Mouse (Mus musculus): ENCODE results near the gene Ip6k1. TPM values are rescaled to one million over a fixed set of nuclear protein-coding genes. Genes with fewer than 3 reads are reported as not detected.
A peak's percentile ranks its signal among the peaks of the same experiment; 100 is the strongest.

Ip6k1 gene
- 80.6 and 84.4 TPM in 2 replicates for polyA plus RNA-seq (2016; fragmentation: Nextera tagmentation; extraction: Ambion mirVana)

- peaks cover 24% of the 10 kb centered on the region for H3K4me1 ChIP-seq (replicated peaks)
- peak within 1 kb of the TSS; percentile 86 for H3K4me2 ChIP-seq
- 0 out of 2 replicates have a peak, but pooled peaks cover 6% of the 10 kb centered on the region for H3K36me3 ChIP-seq
- WGBS, result under 1% methylated on average over 51 of the region's 51 CpGs
- peak within 1 kb of the TSS; percentile 96 for H3K4me3 ChIP-seq (replicated peaks)
- no peaks in the 10 kb centered on the region for H3K9me3 ChIP-seq
- peak; percentile 98 for ATAC-seq (ENCODE audit: insufficient number of reproducible peaks, insufficient read depth, low FRiP score, low TSS enrichment, low read depth)
- H3K27ac ChIP-seq, result peak within 1 kb of the TSS; percentile 90
- H3K9ac ChIP-seq (replicated peaks), result peak within 1 kb of the TSS; percentile 94
- no peaks in the 10 kb centered on the region for H3K27me3 ChIP-seq
Measured at GRCm38 (mm10) chr9:108001922-108002770, at the start of gene Ip6k1. Gene Ip6k1, plus strand, starts transcription at chr9:108002501.

DNA sequence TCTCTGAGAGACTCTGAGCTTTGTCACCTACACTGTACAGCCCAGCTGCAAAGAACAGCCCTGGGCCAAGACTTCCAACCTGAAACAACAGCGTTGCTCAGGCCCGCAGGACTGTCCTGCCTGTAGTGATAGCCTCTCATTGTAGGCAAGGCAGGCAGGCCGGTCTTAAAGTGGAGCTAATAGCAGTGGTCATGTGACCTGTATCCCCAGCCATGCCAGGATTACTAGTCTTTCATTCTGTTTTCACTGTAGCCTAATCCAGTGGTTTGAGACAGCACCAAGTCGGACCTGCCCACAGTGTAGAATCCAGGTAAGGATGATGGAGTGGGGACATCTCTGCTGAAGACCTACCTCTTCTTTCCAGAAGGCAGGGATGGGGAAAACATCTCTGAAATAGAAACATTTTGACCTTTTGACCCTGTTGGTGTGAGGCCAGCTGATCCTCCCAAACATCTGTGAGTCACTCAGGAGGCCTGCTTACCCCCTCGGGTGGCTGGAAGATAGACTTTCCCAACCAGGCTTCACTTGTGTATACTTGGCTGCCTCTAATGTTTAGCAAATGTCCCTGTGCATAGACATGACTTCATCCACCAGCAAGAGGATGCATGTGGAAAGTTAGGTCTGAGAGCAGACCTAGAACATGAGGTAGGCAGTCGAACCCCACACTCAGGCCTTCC lies 46.5 kb upstream of the Ip6k1 start:
- no peak overlapping the region for H3K9ac ChIP-seq (replicated peaks)
- no peaks in the 10 kb centered on the region for H3K27me3 ChIP-seq
- H3K9me3 ChIP-seq, result no peaks in the 10 kb centered on the region
- 78% methylated on average over 6 of the region's 6 CpGs for WGBS
- peaks cover 54% of the 10 kb centered on the region for H3K36me3 ChIP-seq
- ATAC-seq (ENCODE audit: insufficient number of reproducible peaks, insufficient read depth, low FRiP score, low TSS enrichment, low read depth), result no peak
- no peak overlapping the region for H3K4me2 ChIP-seq
- H3K4me3 ChIP-seq (replicated peaks), result no peak overlapping the region
- no peak overlapping the region for H3K27ac ChIP-seq
- H3K4me1 ChIP-seq (replicated peaks), result peaks cover 10% of the 10 kb centered on the region

DNA sequence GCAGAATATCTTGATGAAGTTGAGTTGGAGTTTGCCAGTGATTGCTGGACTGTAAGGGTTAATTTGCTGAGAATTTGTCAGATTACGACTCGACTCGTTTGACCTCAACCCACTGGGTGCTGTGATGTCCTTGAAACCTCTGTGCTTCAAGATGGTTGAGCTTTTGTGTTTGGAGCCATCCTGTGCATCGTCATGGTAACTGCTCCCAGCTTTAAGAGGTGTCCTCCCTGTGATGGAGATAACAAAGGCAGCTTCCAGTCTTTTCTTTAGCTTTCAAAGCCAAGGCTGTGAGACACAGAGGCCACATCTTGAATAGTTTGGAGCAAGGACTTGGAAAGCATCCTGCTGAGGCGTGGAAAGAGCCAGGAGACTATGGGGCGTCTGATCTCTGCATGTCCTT lies 45.2 kb upstream of the Ip6k1 start:
- H3K36me3 ChIP-seq, result peaks cover 67% of the 10 kb centered on the region

DNA sequence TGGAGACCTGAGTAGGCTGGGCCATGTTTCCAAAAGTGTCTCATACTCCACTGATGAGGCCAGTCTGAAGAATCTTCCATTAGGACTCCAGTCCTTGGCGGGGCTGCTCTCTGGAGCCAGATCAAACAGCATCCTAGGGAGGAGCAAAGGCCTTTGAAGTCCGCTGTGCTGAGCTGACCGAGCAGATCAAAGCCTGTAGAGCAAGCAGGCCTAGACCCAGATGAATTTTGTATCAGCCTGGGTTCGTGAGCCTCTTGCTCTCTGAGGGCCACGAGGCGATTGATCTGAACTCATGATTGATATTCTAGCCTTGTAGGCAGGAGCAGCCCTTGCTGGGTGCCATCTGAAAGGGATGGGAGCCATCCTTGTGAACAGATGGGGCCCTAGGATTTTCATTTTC lies 42.4 kb upstream of the Ip6k1 start:
- no peak for ATAC-seq (ENCODE audit: insufficient number of reproducible peaks, insufficient read depth, low FRiP score, low TSS enrichment, low read depth)

More for the DNA sequence above, 45.2 kb upstream of the Ip6k1 start:
- Histone ChIP-seq H3K27me3 (no peaks in the 10 kb centered on the region), H3K9me3 (no peaks in the 10 kb centered on the region), H3K4me2 (no peak overlapping the region), H3K27ac (no peak overlapping the region), H3K4me3 (replicated peaks) (no peak overlapping the region), H3K9ac (replicated peaks) (no peak overlapping the region), H3K4me1 (replicated peaks) (no peaks in the 10 kb centered on the region)
- WGBS, result 69% methylated on average over 6 of the region's 6 CpGs
- no peak for ATAC-seq (ENCODE audit: insufficient number of reproducible peaks, insufficient read depth, low FRiP score, low TSS enrichment, low read depth)

GRCm38 (mm10) chr9:107960928-107961327 lies 41.4 kb upstream of the Ip6k1 start:
- Histone ChIP-seq H3K36me3 (peaks cover 88% of the 10 kb centered on the region), H3K27ac (no peak overlapping the region), H3K27me3 (no peaks in the 10 kb centered on the region), H3K4me3 (replicated peaks) (no peak overlapping the region), H3K9me3 (no peaks in the 10 kb centered on the region), H3K4me2 (no peak overlapping the region), H3K9ac (replicated peaks) (no peak overlapping the region), H3K4me1 (replicated peaks) (no peaks in the 10 kb centered on the region)
- WGBS, result 89% methylated on average over 4 of the region's 4 CpGs
- no peak for ATAC-seq (ENCODE audit: insufficient number of reproducible peaks, insufficient read depth, low FRiP score, low TSS enrichment, low read depth)

More for the DNA sequence above, 42.4 kb upstream of the Ip6k1 start:
- no peaks in the 10 kb centered on the region for H3K27me3 ChIP-seq
- H3K9me3 ChIP-seq, result no peaks in the 10 kb centered on the region
- no peak overlapping the region for H3K4me2 ChIP-seq
- no peak overlapping the region for H3K27ac ChIP-seq
- no peak overlapping the region for H3K4me3 ChIP-seq (replicated peaks)
- WGBS, result 21% methylated on average over 6 of the region's 6 CpGs
- H3K36me3 ChIP-seq, result peaks cover 85% of the 10 kb centered on the region
- H3K9ac ChIP-seq (replicated peaks), result no peak overlapping the region
- H3K4me1 ChIP-seq (replicated peaks), result no peaks in the 10 kb centered on the region

GRCm38 (mm10) chr9:107961351-107961762 lies 40.9 kb upstream of the Ip6k1 start:
- no peak overlapping the region for H3K4me2 ChIP-seq
- H3K9me3 ChIP-seq, result no peaks in the 10 kb centered on the region
- 87% methylated on average over 10 of the region's 10 CpGs for WGBS
- no peaks in the 10 kb centered on the region for H3K4me1 ChIP-seq (replicated peaks)
- ATAC-seq (ENCODE audit: insufficient number of reproducible peaks, insufficient read depth, low FRiP score, low TSS enrichment, low read depth), result no peak
- no peaks in the 10 kb centered on the region for H3K27me3 ChIP-seq
- H3K4me3 ChIP-seq (replicated peaks), result no peak overlapping the region
- peaks cover 85% of the 10 kb centered on the region for H3K36me3 ChIP-seq
- H3K27ac ChIP-seq, result no peak overlapping the region
- H3K9ac ChIP-seq (replicated peaks), result no peak overlapping the region

- 57% methylated on average over 5 of the region's 5 CpGs for WGBS
- H3K4me1 ChIP-seq (replicated peaks), result no peaks in the 10 kb centered on the region
- H3K4me2 ChIP-seq, result no peak overlapping the region
- peaks cover 80% of the 10 kb centered on the region for H3K36me3 ChIP-seq
- H3K27me3 ChIP-seq, result no peaks in the 10 kb centered on the region
- no peak overlapping the region for H3K4me3 ChIP-seq (replicated peaks)
- no peak overlapping the region for H3K27ac ChIP-seq
- H3K9ac ChIP-seq (replicated peaks), result no peak overlapping the region; the same call in 1 of the 2 replicates
- no peaks in the 10 kb centered on the region for H3K9me3 ChIP-seq
- no peak for ATAC-seq (ENCODE audit: insufficient number of reproducible peaks, insufficient read depth, low FRiP score, low TSS enrichment, low read depth)
Measured at GRCm38 (mm10) chr9:107961881-107962280, 40.4 kb upstream of the Ip6k1 start.

GRCm38 (mm10) chr9:107962916-107963315 lies 39.4 kb upstream of the Ip6k1 start:
- ATAC-seq (ENCODE audit: insufficient number of reproducible peaks, insufficient read depth, low FRiP score, low TSS enrichment, low read depth), result no peak
- H3K4me3 ChIP-seq (replicated peaks), result no peak overlapping the region
- no peak overlapping the region for H3K4me2 ChIP-seq
- no peak overlapping the region for H3K27ac ChIP-seq
- H3K27me3 ChIP-seq, result no peaks in the 10 kb centered on the region
- no peaks in the 10 kb centered on the region for H3K4me1 ChIP-seq (replicated peaks)
- peaks cover 76% of the 10 kb centered on the region for H3K36me3 ChIP-seq
- 89% methylated on average over 9 of the region's 9 CpGs for WGBS
- H3K9ac ChIP-seq (replicated peaks), result no peak overlapping the region
- no peaks in the 10 kb centered on the region for H3K9me3 ChIP-seq

GRCm38 (mm10) chr9:107963700-107964099 lies 38.6 kb upstream of the Ip6k1 start:
- Histone ChIP-seq H3K4me2 (no peak overlapping the region), H3K4me3 (replicated peaks) (no peak overlapping the region), H3K27me3 (no peaks in the 10 kb centered on the region), H3K4me1 (replicated peaks) (no peaks in the 10 kb centered on the region), H3K36me3 (peaks cover 76% of the 10 kb centered on the region), H3K9me3 (no peaks in the 10 kb centered on the region), H3K9ac (replicated peaks) (no peak overlapping the region), H3K27ac (peak overlapping the region; percentile 54; the same call in 1 of the 2 replicates)
- ATAC-seq (ENCODE audit: insufficient number of reproducible peaks, insufficient read depth, low FRiP score, low TSS enrichment, low read depth), result 0 out of 2 replicates have a peak, but pooled peaks have one; percentile 32
- WGBS, result 15% methylated on average over 5 of the region's 5 CpGs

GRCm38 (mm10) chr9:107964681-107965080 lies 37.6 kb upstream of the Ip6k1 start:
- 92% methylated on average over 9 of the region's 9 CpGs for WGBS

DNA sequence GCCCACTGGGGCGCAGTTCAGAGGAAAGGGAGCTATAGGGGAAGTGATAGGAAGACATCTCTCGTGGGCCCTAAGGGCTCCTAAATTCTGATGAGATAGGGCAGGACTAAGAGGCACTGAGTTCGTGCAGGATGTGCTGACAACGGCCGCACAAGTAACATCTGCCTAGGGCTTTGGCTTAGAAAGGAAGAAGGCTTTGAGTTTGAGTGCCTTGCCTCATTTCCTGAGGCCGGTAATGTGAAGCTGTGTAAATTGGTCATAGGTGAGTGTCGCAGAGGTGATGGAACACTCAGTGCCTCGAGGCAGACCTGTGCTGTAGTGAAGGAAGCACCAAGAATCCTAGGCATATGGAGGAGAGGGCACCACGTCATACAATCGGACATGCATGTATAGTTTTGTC lies 35.6 kb upstream of the Ip6k1 start:
- Histone ChIP-seq H3K27me3 (no peaks in the 10 kb centered on the region), H3K4me1 (replicated peaks) (no peaks in the 10 kb centered on the region), H3K36me3 (peaks cover 76% of the 10 kb centered on the region), H3K9me3 (no peaks in the 10 kb centered on the region), H3K9ac (replicated peaks) (no peak overlapping the region), H3K4me2 (no peak overlapping the region), H3K4me3 (replicated peaks) (no peak overlapping the region), H3K27ac (no peak overlapping the region)
- 90% methylated on average over 10 of the region's 10 CpGs for WGBS
- ATAC-seq (ENCODE audit: insufficient number of reproducible peaks, insufficient read depth, low FRiP score, low TSS enrichment, low read depth), result no peak

More at GRCm38 (mm10) chr9:107964681-107965080, 37.6 kb upstream of the Ip6k1 start:
- Histone ChIP-seq H3K9me3 (no peaks in the 10 kb centered on the region), H3K4me3 (replicated peaks) (no peak overlapping the region), H3K27me3 (no peaks in the 10 kb centered on the region), H3K9ac (replicated peaks) (no peak overlapping the region), H3K4me1 (replicated peaks) (no peaks in the 10 kb centered on the region), H3K4me2 (no peak overlapping the region), H3K27ac (0 out of 2 replicates have a peak overlapping the region, but pooled peaks have one; percentile 41), H3K36me3 (peaks cover 76% of the 10 kb centered on the region)
- no peak for ATAC-seq (ENCODE audit: insufficient number of reproducible peaks, insufficient read depth, low FRiP score, low TSS enrichment, low read depth)
